Mouse (Mus musculus): Measurements from ENCODE around the gene Mier3.

The Mier3 gene

GRCm38 (mm10) chr13:111680679-111681078, at the start of gene Mier3:
Mier3 (plus strand) TSS chr13:111680979.
- Histone ChIP-seq H3K27me3 (ENCODE audit: control insufficient read depth, insufficient read depth, low read length, poor library complexity, severe bottlenecking) (no peaks in the 10 kb centered on the region), H3K36me3 (ENCODE audit: control insufficient read depth, insufficient read depth, low read length, poor library complexity, severe bottlenecking) (no peaks in the 10 kb centered on the region)
- DNase-seq (ENCODE audit: low read depth, low spot score), result no peak

GRCm38 (mm10) chr13:111634163-111635160, 46.3 kb upstream of the Mier3 start:
- DNase-seq (ENCODE audit: low read depth, low spot score), result peak; percentile 75
- no peaks in the 10 kb centered on the region for H3K36me3 ChIP-seq (ENCODE audit: control insufficient read depth, insufficient read depth, low read length, poor library complexity, severe bottlenecking)
- no peaks in the 10 kb centered on the region for H3K27me3 ChIP-seq (ENCODE audit: control insufficient read depth, insufficient read depth, low read length, poor library complexity, severe bottlenecking)

GRCm38 (mm10) chr13:111640319-111640718, 40.5 kb upstream of the Mier3 start:
- DNase-seq (ENCODE audit: low read depth, low spot score), result peak; percentile 60
- Histone ChIP-seq H3K27me3 (ENCODE audit: control insufficient read depth, insufficient read depth, low read length, poor library complexity, severe bottlenecking) (no peaks in the 10 kb centered on the region), H3K36me3 (ENCODE audit: control insufficient read depth, insufficient read depth, low read length, poor library complexity, severe bottlenecking) (no peaks in the 10 kb centered on the region)

- Histone ChIP-seq H3K27me3 (ENCODE audit: control insufficient read depth, insufficient read depth, low read length, poor library complexity, severe bottlenecking) (no peaks in the 10 kb centered on the region), H3K36me3 (ENCODE audit: control insufficient read depth, insufficient read depth, low read length, poor library complexity, severe bottlenecking) (no peaks in the 10 kb centered on the region)
- no peak for DNase-seq (ENCODE audit: low read depth, low spot score)
These were observed 37.1 kb upstream of the Mier3 start for GRCm38 (mm10) chr13:111643636-111644035.

GRCm38 (mm10) chr13:111646204-111646603, 34.6 kb upstream of the Mier3 start:
- DNase-seq (ENCODE audit: low read depth, low spot score), result peak; percentile 48
- H3K27me3 ChIP-seq (ENCODE audit: control insufficient read depth, insufficient read depth, low read length, poor library complexity, severe bottlenecking), result no peaks in the 10 kb centered on the region
- no peaks in the 10 kb centered on the region for H3K36me3 ChIP-seq (ENCODE audit: control insufficient read depth, insufficient read depth, low read length, poor library complexity, severe bottlenecking)

GRCm38 (mm10) chr13:111647279-111647678, 33.5 kb upstream of the Mier3 start:
- H3K27me3 ChIP-seq (ENCODE audit: control insufficient read depth, insufficient read depth, low read length, poor library complexity, severe bottlenecking), result no peaks in the 10 kb centered on the region
- H3K36me3 ChIP-seq (ENCODE audit: control insufficient read depth, insufficient read depth, low read length, poor library complexity, severe bottlenecking), result no peaks in the 10 kb centered on the region
- no peak for DNase-seq (ENCODE audit: low read depth, low spot score)

GRCm38 (mm10) chr13:111651020-111651419, 29.8 kb upstream of the Mier3 start:
- Histone ChIP-seq H3K27me3 (ENCODE audit: control insufficient read depth, insufficient read depth, low read length, poor library complexity, severe bottlenecking) (no peaks in the 10 kb centered on the region), H3K36me3 (ENCODE audit: control insufficient read depth, insufficient read depth, low read length, poor library complexity, severe bottlenecking) (no peaks in the 10 kb centered on the region)
- DNase-seq (ENCODE audit: low read depth, low spot score), result no peak

GRCm38 (mm10) chr13:111655273-111655672, 25.5 kb upstream of the Mier3 start:
- DNase-seq (ENCODE audit: low read depth, low spot score), result peak; percentile 51

GRCm38 (mm10) chr13:111655856-111656255, 24.9 kb upstream of the Mier3 start:
- peak; percentile 36 for DNase-seq (ENCODE audit: low read depth, low spot score)
- Histone ChIP-seq H3K36me3 (ENCODE audit: control insufficient read depth, insufficient read depth, low read length, poor library complexity, severe bottlenecking) (no peaks in the 10 kb centered on the region), H3K27me3 (ENCODE audit: control insufficient read depth, insufficient read depth, low read length, poor library complexity, severe bottlenecking) (no peaks in the 10 kb centered on the region)

More at GRCm38 (mm10) chr13:111655273-111655672, 25.5 kb upstream of the Mier3 start:
- H3K27me3 ChIP-seq (ENCODE audit: control insufficient read depth, insufficient read depth, low read length, poor library complexity, severe bottlenecking), result no peaks in the 10 kb centered on the region
- H3K36me3 ChIP-seq (ENCODE audit: control insufficient read depth, insufficient read depth, low read length, poor library complexity, severe bottlenecking), result no peaks in the 10 kb centered on the region

GRCm38 (mm10) chr13:111656309-111656708, 24.5 kb upstream of the Mier3 start:
- Histone ChIP-seq H3K27me3 (ENCODE audit: control insufficient read depth, insufficient read depth, low read length, poor library complexity, severe bottlenecking) (no peaks in the 10 kb centered on the region), H3K36me3 (ENCODE audit: control insufficient read depth, insufficient read depth, low read length, poor library complexity, severe bottlenecking) (no peaks in the 10 kb centered on the region)
- DNase-seq (ENCODE audit: low read depth, low spot score), result no peak

- no peaks in the 10 kb centered on the region for H3K27me3 ChIP-seq (ENCODE audit: control insufficient read depth, insufficient read depth, low read length, poor library complexity, severe bottlenecking)
- no peak for DNase-seq (ENCODE audit: low read depth, low spot score)
- no peaks in the 10 kb centered on the region for H3K36me3 ChIP-seq (ENCODE audit: control insufficient read depth, insufficient read depth, low read length, poor library complexity, severe bottlenecking)
These were observed 24.0 kb upstream of the Mier3 start for GRCm38 (mm10) chr13:111656769-111657168.

- Histone ChIP-seq H3K27me3 (ENCODE audit: control insufficient read depth, insufficient read depth, low read length, poor library complexity, severe bottlenecking) (no peaks in the 10 kb centered on the region), H3K36me3 (ENCODE audit: control insufficient read depth, insufficient read depth, low read length, poor library complexity, severe bottlenecking) (no peaks in the 10 kb centered on the region)
- no peak for DNase-seq (ENCODE audit: low read depth, low spot score)
These were observed 22.1 kb upstream of the Mier3 start for GRCm38 (mm10) chr13:111658501-111659280.

GRCm38 (mm10) chr13:111659430-111659829, 21.3 kb upstream of the Mier3 start:
- H3K27me3 ChIP-seq (ENCODE audit: control insufficient read depth, insufficient read depth, low read length, poor library complexity, severe bottlenecking), result no peaks in the 10 kb centered on the region
- no peaks in the 10 kb centered on the region for H3K36me3 ChIP-seq (ENCODE audit: control insufficient read depth, insufficient read depth, low read length, poor library complexity, severe bottlenecking)
- DNase-seq (ENCODE audit: low read depth, low spot score), result no peak

GRCm38 (mm10) chr13:111660072-111660471, 20.7 kb upstream of the Mier3 start:
- DNase-seq (ENCODE audit: low read depth, low spot score), result no peak
- Histone ChIP-seq H3K36me3 (ENCODE audit: control insufficient read depth, insufficient read depth, low read length, poor library complexity, severe bottlenecking) (no peaks in the 10 kb centered on the region), H3K27me3 (ENCODE audit: control insufficient read depth, insufficient read depth, low read length, poor library complexity, severe bottlenecking) (no peaks in the 10 kb centered on the region)

- no peaks in the 10 kb centered on the region for H3K27me3 ChIP-seq (ENCODE audit: control insufficient read depth, insufficient read depth, low read length, poor library complexity, severe bottlenecking)
- no peak for DNase-seq (ENCODE audit: low read depth, low spot score)
- no peaks in the 10 kb centered on the region for H3K36me3 ChIP-seq (ENCODE audit: control insufficient read depth, insufficient read depth, low read length, poor library complexity, severe bottlenecking)
These were observed 20.2 kb upstream of the Mier3 start for GRCm38 (mm10) chr13:111660556-111660955.
